Mouse (Mus musculus) lung, postnatal 36 days (tissue): ENCODE data around the gene Hist1h2ae.

Source experiments
- DNase-seq: peaks from one replicate; pipeline ENCODE4 v3.0.0; 2022; ENCODE audit warnings: mixed read lengths

Gene Hist1h2ae

GRCm38 (mm10) chr13:23537006-23537710 is 33.9 kb downstream of the Hist1h2ae start:
- no peak for DNase-seq

GRCm38 (mm10) chr13:23536076-23536822 is 34.8 kb downstream of the Hist1h2ae start:
- no peak for DNase-seq

- peak; percentile 94 for DNase-seq
These were observed 35.6 kb downstream of the Hist1h2ae start, which contains the start of gene Hist1h3g for GRCm38 (mm10) chr13:23535137-23536075. Hist1h3g (plus strand) TSS chr13:23535422.

GRCm38 (mm10) chr13:23534368-23535131 is 36.5 kb downstream of the Hist1h2ae start:
- no peak for DNase-seq

- peak; percentile 83 for DNase-seq
These were observed 37.3 kb downstream of the Hist1h2ae start, which contains the start of gene Hist1h2af for GRCm38 (mm10) chr13:23533560-23534367. Hist1h2af (plus strand) TSS chr13:23533906.

GRCm38 (mm10) chr13:23532262-23533075 is 38.6 kb downstream of the Hist1h2ae start:
- no peak for DNase-seq

- peak; percentile 99 for DNase-seq
These were observed 39.8 kb downstream of the Hist1h2ae start, which contains the start of gene Hist1h4h for GRCm38 (mm10) chr13:23530901-23531875. Hist1h4h (plus strand) TSS chr13:23531050.

- DNase-seq: peak; percentile 84
These were observed 40.7 kb downstream of the Hist1h2ae start for GRCm38 (mm10) chr13:23530181-23530900.

- no peak for DNase-seq
These were observed 41.4 kb downstream of the Hist1h2ae start for GRCm38 (mm10) chr13:23529480-23530165.

- DNase-seq: no peak
These were observed 42.0 kb downstream of the Hist1h2ae start for GRCm38 (mm10) chr13:23529005-23529404.

- DNase-seq: peak; percentile 96
These were observed 44.7 kb downstream of the Hist1h2ae start for GRCm38 (mm10) chr13:23526312-23526711.

- no peak for DNase-seq
These were observed 45.1 kb downstream of the Hist1h2ae start for GRCm38 (mm10) chr13:23525901-23526300.

- DNase-seq: peak; percentile 71
These were observed 46.4 kb downstream of the Hist1h2ae start for GRCm38 (mm10) chr13:23524654-23525053.

- no peak for DNase-seq
These were observed 47.0 kb downstream of the Hist1h2ae start for GRCm38 (mm10) chr13:23523976-23524375.

- DNase-seq: peak; percentile 90
These were observed 49.3 kb downstream of the Hist1h2ae start for GRCm38 (mm10) chr13:23521703-23522102.
